Mouse (Mus musculus) lung, postnatal 36 days (tissue): ENCODE results near the gene Nsdhl.

Experiments
- DNase-seq: peaks from one replicate; pipeline ENCODE4 v3.0.0; 2022; ENCODE audit warnings: mixed read lengths

Nsdhl gene

DNA sequence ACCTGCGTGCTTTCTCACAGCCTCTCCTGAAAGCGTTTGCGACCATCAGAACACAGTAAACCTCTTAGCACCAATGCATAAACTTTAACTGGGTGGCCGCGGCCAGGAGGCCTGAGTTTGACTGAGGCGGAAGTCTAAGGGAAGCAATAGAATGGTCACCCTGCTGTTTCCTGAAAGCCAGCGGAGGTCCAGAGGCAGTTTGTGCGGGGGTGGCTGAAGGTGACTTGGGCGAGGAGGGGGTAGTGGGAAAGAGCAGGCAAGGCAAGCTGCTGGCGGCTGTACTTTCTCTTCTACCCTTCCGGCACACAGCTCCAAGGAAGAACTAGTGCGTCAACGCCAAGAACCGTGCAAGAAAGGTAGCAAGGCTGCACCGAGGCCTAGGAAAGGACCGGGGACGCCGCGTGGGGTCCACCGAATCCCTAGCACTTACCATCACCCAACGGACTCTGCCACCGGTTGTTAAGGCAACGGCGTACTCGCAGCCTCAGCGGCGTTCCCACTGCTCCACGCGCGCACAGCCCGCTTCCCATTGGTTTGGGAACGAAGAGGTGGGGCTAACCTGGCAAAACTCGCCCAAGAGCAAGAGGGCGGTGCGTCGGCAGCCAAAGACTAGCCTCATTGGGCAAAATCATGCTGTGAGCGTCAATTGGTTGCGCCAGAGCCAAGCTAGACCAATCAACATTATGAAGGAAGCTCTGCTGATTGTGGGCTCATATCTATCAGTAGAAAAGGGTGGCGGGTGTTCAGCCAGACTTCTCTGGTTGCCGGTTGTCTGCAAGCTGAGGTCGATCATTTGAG is at the start of gene Nsdhl, which contains the start of gene Cetn2:
TSS of gene Nsdhl (plus strand) at position 674 of the 798 bp plus-strand sequence.
TSS of gene Cetn2 (minus strand) at position 528 of the 798 bp plus-strand sequence.
- DNase-seq: peak; percentile 93

DNA sequence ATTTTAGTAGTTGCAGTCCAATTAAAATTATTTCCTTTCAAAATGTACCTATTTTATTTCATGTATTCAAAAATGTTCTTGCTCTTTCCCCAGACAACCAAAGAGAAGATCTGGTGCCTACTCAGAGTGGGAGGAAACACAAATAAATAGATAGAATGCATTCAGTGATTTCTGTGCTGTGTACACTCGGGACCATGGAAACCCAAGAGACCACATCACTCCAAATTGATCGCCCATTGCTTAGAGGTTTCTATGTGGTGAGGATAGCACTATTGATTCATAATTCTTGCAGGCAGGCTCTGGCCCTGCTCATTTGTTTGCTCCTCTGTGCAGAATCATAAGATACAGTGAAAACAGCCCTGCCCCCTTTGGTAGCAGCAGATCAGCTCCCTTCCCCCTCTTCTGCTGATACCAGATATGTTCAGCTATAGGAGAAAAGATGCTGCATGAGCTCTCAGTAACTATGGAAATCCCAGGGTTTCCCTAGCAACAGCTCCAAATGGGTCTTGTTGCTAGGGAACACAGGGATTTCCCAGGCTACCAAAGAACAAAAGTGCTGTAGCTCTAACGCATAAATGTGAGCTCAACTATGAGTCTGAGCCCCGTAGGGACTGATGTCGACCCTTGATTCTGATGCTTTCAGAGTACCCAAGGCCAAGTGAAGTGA is 22.8 kb upstream of the Nsdhl start:
- no peak for DNase-seq

DNA sequence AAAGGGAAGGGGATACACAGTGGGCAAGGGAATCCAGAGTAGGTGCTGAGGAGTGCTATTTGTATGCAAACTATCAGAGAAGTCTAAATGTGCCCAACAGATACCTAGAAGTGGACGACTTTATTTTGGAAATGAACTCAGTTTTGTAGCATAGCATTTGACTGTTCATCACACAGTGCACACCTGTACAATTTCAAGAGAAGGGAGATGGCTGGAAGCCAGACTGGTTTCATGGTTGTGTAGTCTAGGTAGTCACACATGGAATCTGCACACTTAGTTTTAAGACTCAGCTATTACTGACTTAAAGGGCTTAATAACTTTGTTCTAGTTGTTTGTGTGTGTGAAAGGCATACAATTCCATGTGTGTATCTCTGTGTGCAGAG is 22.3 kb upstream of the Nsdhl start:
- no peak for DNase-seq

DNA sequence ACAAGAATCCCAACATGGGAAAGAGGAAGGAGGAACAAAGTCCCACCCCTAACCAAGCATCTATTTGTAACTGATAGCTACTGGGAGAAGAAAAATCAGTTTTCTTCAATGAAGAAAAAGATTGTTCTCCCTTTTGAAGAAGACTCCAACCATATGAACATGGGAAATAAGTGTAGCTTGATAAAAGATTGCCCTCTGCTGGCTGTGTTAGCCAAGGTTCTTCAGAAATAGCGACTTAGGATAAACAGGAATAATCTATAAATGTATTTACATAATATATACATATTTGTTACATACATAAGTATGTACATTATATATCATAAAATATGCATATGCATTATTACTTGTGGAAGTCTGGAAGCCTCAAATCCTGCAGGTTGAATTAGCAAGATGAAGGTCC is 15.8 kb upstream of the Nsdhl start:
- DNase-seq: no peak

DNA sequence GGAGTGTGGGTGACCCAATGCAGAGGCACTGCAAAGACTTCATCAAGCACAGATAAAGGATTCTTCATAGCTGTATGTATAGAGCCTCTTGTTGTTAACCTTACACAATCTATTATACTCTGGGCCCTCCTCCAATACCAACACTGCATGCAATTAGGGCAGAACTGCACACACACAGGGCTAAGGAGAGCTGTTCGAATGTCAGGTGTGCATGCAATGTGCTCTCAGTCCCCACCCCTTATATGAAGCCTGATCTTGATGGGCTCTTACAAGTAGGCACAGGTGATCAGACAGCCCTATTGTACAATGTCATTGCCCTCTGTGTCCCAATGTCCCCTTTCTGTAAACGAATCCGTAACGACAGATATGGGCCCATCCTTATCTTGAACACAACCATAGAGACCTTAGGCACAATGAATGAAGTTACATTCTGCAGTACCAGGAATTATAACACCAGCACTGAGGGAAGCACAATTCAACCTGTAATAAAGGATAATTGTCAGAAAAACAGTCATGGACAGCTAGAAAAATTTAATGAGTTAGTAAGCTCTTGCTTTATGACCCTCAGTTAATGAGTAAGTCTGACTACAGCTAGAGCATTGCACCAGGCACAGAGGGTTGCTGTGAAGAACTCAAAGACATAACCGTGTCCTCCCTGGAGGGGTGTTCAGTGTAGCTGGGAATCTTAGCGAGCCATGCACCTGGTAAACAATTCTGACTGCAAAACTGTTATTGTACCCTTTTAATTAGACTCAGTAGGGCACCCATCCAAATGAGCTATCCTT is 10.5 kb upstream of the Nsdhl start:
- DNase-seq: no peak

DNA sequence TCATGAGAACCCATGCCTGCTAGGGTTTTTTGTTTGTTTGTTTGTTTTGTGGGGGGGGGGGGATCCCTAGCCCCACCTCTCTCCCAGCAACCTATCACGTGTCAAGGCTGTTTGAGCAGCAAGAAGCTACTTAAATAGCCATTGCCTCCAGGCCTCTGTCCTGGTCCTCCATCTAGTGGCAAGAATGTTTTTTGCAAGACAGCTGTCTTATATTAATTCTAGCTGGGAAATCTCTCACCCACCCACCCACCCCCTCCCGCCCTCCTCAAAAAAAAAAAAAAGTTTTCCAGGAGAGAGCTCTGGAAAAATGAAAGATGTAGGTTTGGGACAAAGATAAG is 10.0 kb upstream of the Nsdhl start:
- DNase-seq: peak; percentile 63

DNA sequence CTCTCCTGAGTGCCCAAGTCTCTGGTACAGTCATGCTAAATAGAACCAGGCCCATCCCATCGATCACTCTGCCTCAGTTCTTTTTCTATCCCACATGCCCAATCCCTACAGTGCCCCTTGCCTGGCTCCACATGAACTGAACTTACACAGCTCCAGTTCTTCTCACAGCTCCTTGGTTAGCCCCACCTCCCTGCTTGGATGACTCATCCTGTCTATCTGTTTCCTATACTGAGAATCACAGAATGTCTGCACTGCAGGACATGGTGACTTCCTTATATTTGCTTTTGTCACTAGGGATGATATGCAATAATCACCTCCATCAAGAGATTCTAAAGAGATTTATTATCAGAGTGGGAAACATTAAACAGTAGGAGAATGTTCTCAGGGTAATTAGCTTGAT is 6.7 kb upstream of the Nsdhl start:
- no peak for DNase-seq

DNA sequence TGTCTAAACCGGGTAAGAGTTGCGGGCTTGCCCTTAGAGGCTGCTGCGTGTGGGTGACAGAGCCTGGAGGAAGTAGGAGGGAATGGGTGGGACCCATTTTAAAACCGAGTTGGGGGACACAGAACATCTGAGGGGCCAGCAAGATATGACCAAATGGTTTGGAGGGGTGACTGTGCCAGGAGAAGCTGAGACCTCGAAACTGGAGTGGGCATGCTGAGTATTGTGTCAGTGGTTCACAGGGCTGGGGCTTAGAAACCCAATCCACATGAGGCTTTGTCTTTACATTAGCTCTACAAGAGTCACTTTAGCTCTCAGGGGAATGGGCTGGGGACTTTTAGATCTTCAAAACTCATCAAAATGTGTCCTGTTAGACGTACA is 314 bp downstream of the Nsdhl start:
- DNase-seq: no peak

DNA sequence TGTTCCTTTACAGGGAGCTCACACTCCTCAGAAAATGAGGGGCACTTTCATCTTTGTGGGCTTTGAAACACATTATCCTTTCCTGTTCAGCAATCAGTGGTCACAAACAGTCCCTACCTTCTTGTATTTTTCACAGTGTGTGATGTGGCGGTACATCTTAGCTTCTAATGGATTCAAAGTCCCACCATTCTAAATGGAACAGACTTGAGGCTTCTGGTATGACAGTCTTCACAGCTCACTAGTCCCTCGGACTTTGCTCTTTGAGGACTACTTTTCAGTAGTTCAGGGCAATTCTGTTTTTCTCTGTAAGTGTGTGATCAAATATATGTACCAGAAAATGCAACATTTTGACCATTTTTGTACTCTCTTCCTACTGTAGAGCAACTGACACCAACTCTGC is 3.0 kb downstream of the Nsdhl start:
- DNase-seq: no peak

DNA sequence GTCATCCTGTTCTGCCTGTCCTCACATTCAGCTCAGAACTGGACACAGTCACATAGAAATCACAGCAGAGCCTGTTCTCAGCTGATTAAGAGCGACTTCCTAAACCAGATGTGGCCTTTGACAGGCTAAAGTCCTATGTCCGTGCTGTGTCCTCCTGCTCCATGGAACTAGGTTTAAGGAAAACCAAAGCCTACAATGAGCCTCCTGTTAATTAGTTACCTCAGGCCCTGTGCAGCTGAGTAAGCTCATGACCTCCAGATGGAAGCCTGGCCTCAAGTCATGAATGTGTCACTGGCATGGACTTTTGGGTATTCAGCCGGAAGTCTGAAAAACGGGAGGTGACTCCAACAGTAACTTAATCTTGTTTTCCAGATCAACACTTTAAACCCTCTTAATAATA is 35.1 kb downstream of the Nsdhl start:
- DNase-seq: no peak

DNA sequence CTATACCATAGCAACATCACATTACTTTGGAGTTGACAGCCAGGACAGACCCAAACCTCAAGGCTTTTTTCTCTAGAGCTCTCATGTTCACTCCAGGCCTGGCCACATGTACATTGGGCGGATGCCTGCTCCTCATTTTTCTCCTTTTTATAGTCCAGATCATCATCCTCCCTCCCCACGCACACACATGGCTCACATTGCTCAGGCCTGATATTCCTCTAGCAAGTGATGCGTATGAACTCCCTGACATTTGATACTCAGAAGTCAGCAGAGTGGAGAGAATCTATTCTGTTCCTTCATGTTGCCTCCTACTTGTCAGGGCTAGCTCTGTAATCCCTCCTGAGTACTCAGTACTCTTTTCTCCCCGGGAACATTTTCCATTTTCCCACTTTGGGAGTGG is 38.1 kb downstream of the Nsdhl start:
- DNase-seq: no peak

DNA sequence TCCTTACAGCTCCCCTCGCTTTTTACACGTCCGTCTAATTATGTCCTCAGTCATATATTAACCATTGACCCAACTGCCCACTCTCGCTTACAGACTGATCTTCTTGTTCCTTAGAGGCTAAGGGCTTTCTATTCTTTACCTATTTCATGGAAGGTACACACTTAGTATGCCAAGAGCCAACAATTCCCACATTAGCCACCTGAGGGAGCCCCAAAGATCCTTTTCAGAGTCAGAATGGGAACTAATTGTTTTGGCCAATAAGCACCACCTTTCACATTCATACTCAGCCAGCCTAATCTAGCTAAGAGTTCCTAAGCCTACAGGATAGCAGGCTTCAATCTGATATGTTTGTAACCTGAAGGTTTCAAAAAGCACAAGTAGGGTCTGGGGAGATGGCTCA is 42.1 kb downstream of the Nsdhl start:
- peak; percentile 58 for DNase-seq

DNA sequence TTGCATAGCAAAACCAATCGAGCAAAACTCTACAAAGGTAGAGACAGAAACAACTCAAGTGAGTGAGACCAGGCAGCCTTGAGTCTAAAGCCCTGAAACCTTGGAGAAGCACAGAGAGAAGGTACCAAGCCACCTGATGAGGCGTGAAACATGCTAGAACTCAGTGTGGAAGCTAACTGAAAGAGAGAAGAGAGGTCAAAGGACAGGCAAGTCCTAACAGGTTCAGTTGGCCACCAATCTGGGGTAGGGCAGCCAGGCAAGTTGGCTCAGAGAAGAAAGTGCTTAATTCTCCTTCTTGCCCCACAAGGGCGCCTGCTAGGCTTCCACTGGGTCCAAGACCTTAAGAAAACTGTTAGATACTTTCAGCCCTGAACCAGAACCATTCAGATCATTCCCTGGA is 43.2 kb downstream of the Nsdhl start:
- no peak for DNase-seq

DNA sequence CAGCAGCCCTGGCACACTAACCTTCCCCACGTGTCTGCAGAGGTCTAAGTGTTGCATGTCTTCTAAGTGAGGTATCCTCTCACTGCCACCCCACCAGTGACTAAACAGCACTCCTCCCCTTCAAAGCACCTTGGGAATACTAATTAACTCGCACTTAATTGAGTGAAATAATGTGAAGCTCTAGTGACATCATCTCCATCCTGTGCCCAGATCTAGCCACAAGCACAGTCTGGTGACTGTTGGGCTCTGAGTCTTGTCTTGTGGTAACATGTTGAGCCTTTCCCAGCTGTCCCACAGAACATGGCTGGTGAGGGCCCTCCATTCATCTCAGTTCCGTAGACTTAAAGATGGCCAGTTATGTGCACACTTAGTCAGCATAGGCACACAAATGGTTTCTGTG is 44.4 kb downstream of the Nsdhl start:
- no peak for DNase-seq

DNA sequence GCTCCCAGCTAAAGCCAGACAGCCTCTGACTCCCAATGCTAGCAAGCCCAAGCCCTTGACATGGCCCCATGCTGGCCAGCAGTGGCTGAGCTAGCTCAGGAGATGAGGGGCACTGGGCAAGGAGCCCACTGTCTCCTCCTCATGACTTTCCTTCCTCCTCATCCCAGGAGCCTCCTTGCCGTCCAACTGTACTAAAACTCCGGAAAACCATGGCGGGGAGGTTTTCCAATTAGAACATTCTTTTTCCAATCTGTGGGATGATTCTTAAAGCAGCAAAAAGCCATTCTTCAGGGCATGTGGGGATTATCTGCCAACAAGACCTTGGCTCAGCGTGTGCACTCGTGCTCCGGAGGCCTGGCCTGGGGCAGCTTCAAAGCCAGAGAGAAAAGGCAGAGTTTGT is 64.5 kb downstream of the Nsdhl start:
- no peak for DNase-seq

DNA sequence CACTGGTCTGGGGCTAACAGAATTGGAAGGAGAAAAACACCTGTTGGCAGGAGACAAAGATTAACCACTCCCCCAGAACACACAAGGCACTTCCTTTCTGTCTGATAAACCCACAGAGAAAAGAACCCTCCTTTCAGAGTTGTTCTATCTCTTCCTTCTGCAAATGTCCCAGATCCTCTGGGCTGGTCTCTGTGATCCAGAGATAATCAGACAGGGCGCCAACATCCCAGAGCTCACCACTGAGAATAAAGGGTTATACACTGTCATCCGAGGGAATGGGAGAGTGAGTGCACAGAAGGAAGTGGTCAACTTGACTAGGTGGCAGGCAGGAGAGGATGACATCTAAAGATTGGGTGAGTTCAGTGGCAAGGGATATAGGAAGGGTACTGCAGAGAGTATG is 67.2 kb downstream of the Nsdhl start:
- DNase-seq: no peak

DNA sequence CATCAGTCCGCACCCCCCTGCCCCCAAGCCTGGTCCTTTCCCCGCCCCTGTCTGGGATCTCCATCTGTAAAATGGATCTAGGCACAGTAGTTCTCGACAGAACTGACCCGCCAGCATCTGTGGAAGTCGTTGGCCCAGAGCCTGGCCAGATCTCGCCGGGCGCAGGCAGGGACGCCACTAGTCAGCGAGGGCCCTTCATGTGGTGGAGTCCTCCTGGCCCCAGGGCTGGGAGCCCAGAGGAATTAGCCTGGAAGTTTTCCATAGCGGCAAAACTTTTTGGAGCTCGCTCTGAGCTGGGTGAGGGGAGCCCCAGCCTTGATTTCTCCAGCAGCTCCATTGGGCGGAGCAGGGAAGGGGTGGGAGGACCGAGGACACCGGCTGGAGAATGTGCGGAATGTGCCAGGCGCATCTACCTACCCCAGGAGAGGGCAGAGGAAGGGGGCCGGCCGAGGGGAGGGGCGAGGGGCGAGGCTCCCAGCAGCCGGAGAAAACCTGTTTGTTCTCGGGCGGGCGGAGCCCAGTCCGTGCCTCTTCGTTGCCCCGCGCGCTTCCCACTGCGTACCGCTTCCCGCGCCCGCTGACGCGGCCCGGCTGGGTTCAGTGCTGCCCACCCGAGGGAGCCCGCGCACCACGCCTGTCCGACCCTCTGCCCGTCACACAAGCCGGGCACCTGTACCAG is 68.6 kb downstream of the Nsdhl start, which contains the start of gene Zfp185:
TSS of gene Zfp185 (plus strand) at position 499 of the 679 bp plus-strand sequence.
- peak; percentile 68 for DNase-seq

DNA sequence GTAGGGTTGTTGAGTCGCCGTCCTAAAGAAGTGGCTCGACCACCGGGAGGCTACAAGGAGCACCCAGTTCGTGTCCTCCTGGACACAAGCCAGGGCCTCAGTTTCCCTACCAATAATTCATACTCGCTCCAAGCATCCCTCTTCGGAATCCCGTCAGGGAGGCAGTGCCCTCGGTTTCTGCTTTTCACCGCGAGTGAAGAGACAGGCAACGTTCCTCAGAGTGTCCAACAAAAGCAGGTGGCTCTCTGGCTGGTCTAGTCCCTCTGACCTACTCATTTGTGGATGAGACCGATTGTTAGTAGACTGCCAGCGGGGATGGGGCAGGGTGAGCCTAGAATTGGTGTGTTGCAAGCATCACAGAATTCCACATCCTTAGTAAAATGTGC is 69.2 kb downstream of the Nsdhl start:
- DNase-seq: no peak

DNA sequence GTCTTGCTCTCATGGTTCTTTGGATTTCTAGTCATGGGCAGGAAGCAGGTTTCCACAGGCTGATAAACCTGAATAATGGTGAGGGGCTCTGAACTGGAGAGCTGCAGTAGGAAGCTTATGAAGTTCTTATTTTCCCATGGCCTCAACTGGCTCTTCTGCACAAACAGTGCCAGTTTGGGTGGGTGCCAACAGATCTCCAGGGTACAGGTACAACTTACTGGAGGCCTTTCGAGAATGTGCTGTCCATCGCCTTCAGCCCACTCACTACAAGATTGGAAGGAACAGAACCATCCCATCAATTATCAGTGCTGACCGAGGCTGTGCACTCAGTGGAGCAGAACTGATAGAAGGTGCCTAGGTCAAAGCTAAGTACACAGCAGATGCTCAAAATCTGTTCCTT is 70.1 kb downstream of the Nsdhl start:
- DNase-seq: no peak

DNA sequence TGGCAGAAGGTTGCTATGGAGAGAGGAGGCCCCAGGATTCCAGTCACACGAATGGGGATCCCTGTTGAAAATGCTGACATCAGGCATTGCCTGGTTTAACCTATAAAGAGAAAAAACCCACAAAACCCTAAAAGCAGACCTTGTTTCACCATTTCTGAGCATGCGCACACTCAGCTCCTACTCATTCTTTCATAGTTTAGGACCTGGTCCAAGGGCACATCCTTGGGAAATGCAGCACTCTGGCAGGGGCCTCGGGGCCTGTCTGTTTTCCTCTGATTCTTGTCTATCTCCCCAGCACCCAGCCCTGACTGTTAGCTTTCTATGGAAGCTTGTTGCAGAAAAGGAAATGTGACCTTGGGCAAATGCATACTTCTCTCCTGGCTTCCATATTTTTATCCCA is 72.2 kb downstream of the Nsdhl start:
- DNase-seq: no peak

DNA sequence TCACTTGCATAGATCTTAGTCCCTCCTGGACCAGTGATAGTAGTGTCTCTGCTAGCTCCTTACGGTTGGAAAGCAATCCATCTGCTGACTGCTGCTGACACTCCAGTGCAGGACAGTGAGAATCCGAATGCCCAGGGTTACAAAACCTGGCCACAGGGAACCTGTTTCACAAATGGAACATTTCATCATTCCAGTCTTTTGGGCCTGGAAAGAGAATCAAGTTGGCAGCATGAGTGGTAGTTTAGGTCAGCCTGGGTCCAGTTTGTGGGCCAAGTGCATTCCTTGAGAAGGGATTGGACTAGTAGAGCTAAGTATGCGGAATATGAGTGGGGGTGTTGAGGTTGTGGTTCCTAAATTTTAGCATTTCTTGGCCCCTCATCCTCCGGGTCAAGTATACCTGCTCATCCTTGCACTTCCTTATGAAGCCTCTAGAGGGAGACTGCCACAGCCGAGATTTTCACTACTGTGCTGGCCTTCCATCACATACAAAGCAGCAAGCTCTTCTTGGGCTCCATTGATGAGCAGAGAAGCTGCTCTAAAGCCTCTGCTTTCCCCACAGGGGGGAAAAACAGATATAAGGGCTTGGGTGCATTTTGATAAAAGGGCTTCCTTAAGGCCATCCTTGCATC is 74.0 kb downstream of the Nsdhl start:
- no peak for DNase-seq

DNA sequence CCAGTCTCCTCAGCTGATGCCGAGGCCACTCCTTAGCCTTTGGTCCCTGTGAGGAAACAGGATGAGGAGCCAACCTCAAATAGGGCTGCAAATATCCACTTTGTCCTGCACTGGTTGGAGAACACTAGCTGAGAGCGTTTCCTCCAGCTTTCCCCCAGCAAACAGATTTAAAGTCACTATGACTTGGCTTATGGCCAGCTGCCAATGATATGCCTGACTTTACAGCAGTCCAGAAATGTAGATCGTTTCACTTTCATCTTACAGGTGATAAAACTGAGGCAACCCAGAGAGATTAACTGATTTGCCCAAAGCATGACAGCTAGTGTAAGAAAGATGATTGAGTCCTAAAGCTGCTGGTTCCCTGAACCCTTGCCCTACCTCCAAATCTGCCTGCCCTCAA is 77.2 kb downstream of the Nsdhl start:
- no peak for DNase-seq

DNA sequence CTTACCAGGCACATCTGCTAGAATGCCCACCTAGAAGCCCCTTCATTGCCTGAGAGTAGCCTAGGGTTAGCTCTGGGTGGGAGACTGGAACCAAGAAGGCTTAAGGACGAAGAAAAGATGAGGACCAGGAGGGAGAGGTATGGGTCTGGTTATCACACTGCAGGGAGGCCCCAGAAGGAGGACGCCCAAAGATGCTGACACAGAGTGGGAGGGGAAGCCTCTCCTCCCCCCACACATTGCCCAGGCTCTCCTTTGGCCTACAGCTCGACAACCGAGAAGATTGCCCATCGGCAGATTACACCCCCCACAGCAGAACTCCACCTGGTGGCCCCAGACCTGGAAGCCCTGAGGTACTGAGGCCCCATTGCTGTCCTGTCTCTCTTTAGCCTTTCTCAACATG is 84.8 kb downstream of the Nsdhl start:
- no peak for DNase-seq
